Mouse (Mus musculus) thymus, adult 2 months (tissue): ENCODE results near the gene Agbl1.

Experiments
- CTCF ChIP-seq: fragments of 200-500 bp; IDR thresholded peaks from 2 replicates; pipeline ENCODE4 v1.5.1; 2012; ENCODE audit warnings: mild to moderate bottlenecking, control low read depth, low read length, moderate library complexity, borderline replicate concordance; ENCODE audit not compliant: control insufficient read depth, poor library complexity, insufficient read depth; ENCODE audit errors: extremely low read depth
- POLR2A ChIP-seq: fragments of 200-500 bp; IDR thresholded peaks from 2 replicates; pipeline ENCODE4 v1.6.1; 2012; ENCODE audit warnings: mild to moderate bottlenecking, low read length, control low read depth, moderate library complexity; ENCODE audit not compliant: control insufficient read depth, poor library complexity, insufficient read depth; ENCODE audit errors: extremely low read depth

GRCm38 (mm10) chr7:76228881-76229280 lies 806 bp upstream of the Agbl1 start:
- no peak for TF ChIP-seq CTCF
- TF ChIP-seq POLR2A = no peak
